Mouse (Mus musculus) left cerebral cortex, adult 18-20 months (tissue): ENCODE results near the gene Epha5. TPM values are rescaled to one million over a fixed set of nuclear protein-coding genes. Genes with fewer than 3 reads are reported as not detected.
A peak's percentile ranks its signal among the peaks of the same experiment; 100 is the strongest.

Source experiments
- DNase-seq, 2 experiments: peaks; one replicate each; pipeline ENCODE4 v3.0.0; 2021 to 2022; ENCODE audit warnings: low spot score in 2 of 2, mixed read lengths in 1 of 2
- long read RNA-seq, 2 experiments: library from polyadenylated mRNA; stranded (forward); transcript quantifications; one replicate each; pipeline ENCODE4 v2.0.0; 2021
- total RNA-seq, 2 experiments: library from RNA; stranded (reverse); gene quantifications; 2 replicates each; pipeline ENCODE4 v1.2.3; 2021

Gene Epha5
- total RNA-seq, result 10 to 100 TPM; 89.3 to 90.8 TPM
- long read RNA-seq, experiment 1, full-length matches to known transcripts, result 16 of 67 reads
- long read RNA-seq, experiment 1, partial matches to known transcripts, result 23 of 67 reads
- long read RNA-seq, experiment 1, other reads (novel, unspliced or antisense), result 28 of 67 reads
- long read RNA-seq, experiment 2, full-length matches to known transcripts, result 10 of 49 reads
- long read RNA-seq, experiment 2, partial matches to known transcripts, result 21 of 49 reads
- long read RNA-seq, experiment 2, other reads (novel, unspliced or antisense), result 18 of 49 reads

- DNase-seq, result peak; percentile 81 to 90
These were observed at the start of gene Epha5 for GRCm38 (mm10) chr5:84417062-84417879. Gene Epha5, minus strand, starts transcription at chr5:84417382.

GRCm38 (mm10) chr5:84456216-84456615 lies 39.0 kb upstream of the Epha5 start:
- no peak for DNase-seq

GRCm38 (mm10) chr5:84454641-84455040 lies 37.5 kb upstream of the Epha5 start:
- no peak for DNase-seq

GRCm38 (mm10) chr5:84453839-84454238 lies 36.7 kb upstream of the Epha5 start:
- DNase-seq, result no peak

- DNase-seq, result no peak
These were observed 23.1 kb upstream of the Epha5 start for GRCm38 (mm10) chr5:84440232-84440631.

GRCm38 (mm10) chr5:84415961-84416821 lies 991 bp downstream of the Epha5 start:
- peak; percentile 34 to 47 for DNase-seq

GRCm38 (mm10) chr5:84414931-84415431 lies 2.2 kb downstream of the Epha5 start:
- DNase-seq, result peak; percentile 27 to 56

GRCm38 (mm10) chr5:84413026-84413425 lies 4.2 kb downstream of the Epha5 start:
- DNase-seq, result no peak

GRCm38 (mm10) chr5:84408370-84408769 lies 8.8 kb downstream of the Epha5 start:
- peak in 1 of 2 experiments; percentile 16 for DNase-seq

- no peak for DNase-seq
These were observed 20.1 kb downstream of the Epha5 start for GRCm38 (mm10) chr5:84397085-84397484.

GRCm38 (mm10) chr5:84365334-84365733 lies 51.8 kb downstream of the Epha5 start:
- no peak for DNase-seq

GRCm38 (mm10) chr5:84359430-84359829 lies 57.8 kb downstream of the Epha5 start:
- DNase-seq, result no peak

- no peak for DNase-seq
These were observed 64.1 kb downstream of the Epha5 start for GRCm38 (mm10) chr5:84353069-84353468.

GRCm38 (mm10) chr5:84346728-84347499 lies 70.3 kb downstream of the Epha5 start:
- DNase-seq, result no peak

GRCm38 (mm10) chr5:84335834-84336465 lies 81.2 kb downstream of the Epha5 start:
- DNase-seq, result no peak

GRCm38 (mm10) chr5:84334481-84334880 lies 82.7 kb downstream of the Epha5 start:
- no peak for DNase-seq

GRCm38 (mm10) chr5:84331631-84332030 lies 85.6 kb downstream of the Epha5 start:
- no peak for DNase-seq

GRCm38 (mm10) chr5:84320553-84320952 lies 96.6 kb downstream of the Epha5 start:
- DNase-seq, result no peak

- DNase-seq, result no peak
These were observed 97.0 kb downstream of the Epha5 start for GRCm38 (mm10) chr5:84320138-84320537.

GRCm38 (mm10) chr5:84318814-84319340 lies 98.3 kb downstream of the Epha5 start:
- no peak for DNase-seq
